Mouse (Mus musculus) midbrain, embryonic 16.5 days (tissue): ENCODE results near the gene Gli1. TPM values are rescaled to one million over a fixed set of nuclear protein-coding genes. Genes with fewer than 3 reads are reported as not detected.

Experiments used
- ATAC-seq: fragments of 200-750 bp; cut with Nextera tagmentation; 2 replicates; pipeline ENCODE4 v1.8.0; 2017; ENCODE audit warnings: moderate TSS enrichment
- H3K27ac ChIP-seq: fragments of 300-500 bp; sonication (generic); 2 replicates; pipeline ENCODE4 v1.5.1; 2014; ENCODE audit warnings: mild to moderate bottlenecking, low read length, mixed read lengths
- H3K27me3 ChIP-seq: fragments of 300-500 bp; sonication (generic); 2 replicates; pipeline ENCODE4 v1.6.1; 2014; ENCODE audit warnings: low read depth, low read length, mixed read lengths; ENCODE audit not compliant: control insufficient read depth, insufficient read depth
- H3K36me3 ChIP-seq: fragments of 300-500 bp; sonication (generic); 2 replicates; pipeline ENCODE4 v1.6.1; 2014; ENCODE audit warnings: mild to moderate bottlenecking, low read length, moderate library complexity, mixed read lengths; ENCODE audit not compliant: control insufficient read depth, insufficient read depth
- H3K4me1 ChIP-seq: fragments of 300-500 bp; sonication (generic); 2 replicates; pipeline ENCODE4 v1.6.1; 2014; ENCODE audit warnings: mild to moderate bottlenecking, low read length, mixed read lengths; ENCODE audit not compliant: control insufficient read depth, insufficient read depth
- H3K4me2 ChIP-seq: fragments of 300-500 bp; sonication (generic); 2 replicates; pipeline ENCODE4 v1.6.1; 2014; ENCODE audit warnings: mild to moderate bottlenecking, low read length, mixed read lengths
- H3K4me3 ChIP-seq: fragments of 300-500 bp; sonication (generic); 2 replicates; pipeline ENCODE4 v1.5.1; 2014; ENCODE audit warnings: low read depth, mild to moderate bottlenecking, low read length, moderate library complexity, mixed read lengths
- H3K9ac ChIP-seq: fragments of 300-500 bp; sonication (generic); 2 replicates; pipeline ENCODE4 v1.6.1; 2014; ENCODE audit warnings: low read depth, low read length, mixed read lengths
- H3K9me3 ChIP-seq: fragments of 300-500 bp; sonication (generic); replicated peaks from 2 replicates; pipeline ENCODE4 v1.6.1; 2014; ENCODE audit warnings: mild to moderate bottlenecking, low read length, mixed read lengths; ENCODE audit not compliant: control insufficient read depth, poor library complexity, severe bottlenecking
- WGBS: fragments of 180-500 bp; shearing (Covaris S2); extraction: QIAGEN DNeasy Blood & Tissue Kit; methylation state at CpG from one replicate; pipeline ENCODE4 v1.1.7; 2014; 5-methylcytosine and 5-hydroxymethylcytosine counted together
- polyA plus RNA-seq: library from polyadenylated mRNA; unstranded; fragments of >200 nt; fragmentation: Nextera tagmentation; extraction: Ambion mirVana; gene quantifications from 2 replicates; pipeline ENCODE4 v1.2.1, GENCODE M21; 2015

Gli1 gene
- polyA plus RNA-seq = 0.92 and 1.3 TPM in 2 replicates

GRCm38 (mm10) chr10:127341891-127342639 lies at the start of gene Gli1:
TSS of gene Gli1 (minus strand) at chr10:127341974.
- Histone ChIP-seq H3K27ac (no peak within 1 kb of the TSS), H3K9me3 (no peaks in the 10 kb centered on the region), H3K27me3 (peaks cover 28% of the 10 kb centered on the region), H3K4me3 (peak within 1 kb of the TSS; percentile 28), H3K4me2 (peak within 1 kb of the TSS; percentile 55), H3K36me3 (no peaks in the 10 kb centered on the region), H3K9ac (no peak within 1 kb of the TSS), H3K4me1 (peaks cover 28% of the 10 kb centered on the region)
- under 1% methylated on average over 29 of the region's 29 CpGs for WGBS
- ATAC-seq = 0 out of 2 replicates have a peak, but pooled peaks have one; percentile 41

GRCm38 (mm10) chr10:127381743-127382134 lies 40.0 kb upstream of the Gli1 start:
- Histone ChIP-seq H3K9ac (no peak overlapping the region), H3K4me2 (peak overlapping the region; percentile 60), H3K4me3 (peak overlapping the region; percentile 80; the same call in 1 of the 2 replicates), H3K4me1 (peaks cover 8% of the 10 kb centered on the region), H3K36me3 (no peaks in the 10 kb centered on the region), H3K9me3 (no peaks in the 10 kb centered on the region), H3K27me3 (no peaks in the 10 kb centered on the region), H3K27ac (no peak overlapping the region)
- WGBS = 62% methylated on average over 2 of the region's 2 CpGs
- no peak for ATAC-seq

GRCm38 (mm10) chr10:127380767-127381742 lies 39.3 kb upstream of the Gli1 start:
- peak overlapping the region; percentile 60 for H3K4me2 ChIP-seq
- no peaks in the 10 kb centered on the region for H3K27me3 ChIP-seq
- H3K9me3 ChIP-seq = no peaks in the 10 kb centered on the region
- WGBS = 1% methylated on average over 15 of the region's 79 CpGs
- H3K4me1 ChIP-seq = peaks cover 8% of the 10 kb centered on the region
- peak overlapping the region; percentile 87 for H3K9ac ChIP-seq
- peak; percentile 75 for ATAC-seq
- peak overlapping the region; percentile 95 for H3K27ac ChIP-seq
- H3K36me3 ChIP-seq = no peaks in the 10 kb centered on the region
- peak overlapping the region; percentile 80 for H3K4me3 ChIP-seq

GRCm38 (mm10) chr10:127380251-127380691 lies 38.5 kb upstream of the Gli1 start, which contains the start of gene R3hdm2:
TSS of gene R3hdm2 (plus strand) at chr10:127380327.
- H3K4me1 ChIP-seq = peaks cover 8% of the 10 kb centered on the region
- H3K4me2 ChIP-seq = peak within 1 kb of the TSS; percentile 78

GRCm38 (mm10) chr10:127379654-127380053 lies 37.9 kb upstream of the Gli1 start:
- H3K36me3 ChIP-seq = no peaks in the 10 kb centered on the region
- H3K27ac ChIP-seq = peak overlapping the region; percentile 95; the same call in 1 of the 2 replicates
- no peaks in the 10 kb centered on the region for H3K27me3 ChIP-seq
- 86% methylated on average over 8 of the region's 8 CpGs for WGBS
- H3K4me1 ChIP-seq = peaks cover 8% of the 10 kb centered on the region
- H3K9ac ChIP-seq = peak overlapping the region; percentile 87
- H3K9me3 ChIP-seq = no peaks in the 10 kb centered on the region
- ATAC-seq = no peak
- H3K4me3 ChIP-seq = peak overlapping the region; percentile 80
- peak overlapping the region; percentile 78 for H3K4me2 ChIP-seq

More at GRCm38 (mm10) chr10:127380251-127380691, 38.5 kb upstream of the Gli1 start, which contains the start of gene R3hdm2:
- peak; percentile 94 for ATAC-seq
- Histone ChIP-seq H3K27me3 (no peaks in the 10 kb centered on the region), H3K9ac (peak within 1 kb of the TSS; percentile 87), H3K9me3 (no peaks in the 10 kb centered on the region), H3K27ac (peak within 1 kb of the TSS; percentile 95), H3K4me3 (peak within 1 kb of the TSS; percentile 80), H3K36me3 (no peaks in the 10 kb centered on the region)
- WGBS = 0% methylated on average over 20 of the region's 53 CpGs

- Histone ChIP-seq H3K27me3 (no peaks in the 10 kb centered on the region), H3K36me3 (no peaks in the 10 kb centered on the region), H3K27ac (no peak overlapping the region), H3K4me3 (no peak overlapping the region), H3K4me2 (no peak overlapping the region), H3K9me3 (no peaks in the 10 kb centered on the region), H3K9ac (no peak overlapping the region), H3K4me1 (peaks cover 8% of the 10 kb centered on the region)
- 71% methylated on average over 3 of the region's 3 CpGs for WGBS
- ATAC-seq = no peak
These were observed 35.9 kb upstream of the Gli1 start for GRCm38 (mm10) chr10:127377700-127378099.

GRCm38 (mm10) chr10:127371023-127371422 lies 29.2 kb upstream of the Gli1 start:
- Histone ChIP-seq H3K4me3 (no peak overlapping the region), H3K27ac (no peak overlapping the region), H3K9me3 (no peaks in the 10 kb centered on the region), H3K4me1 (no peaks in the 10 kb centered on the region), H3K27me3 (no peaks in the 10 kb centered on the region), H3K36me3 (no peaks in the 10 kb centered on the region), H3K9ac (no peak overlapping the region), H3K4me2 (no peak overlapping the region)
- 62% methylated on average over 2 of the region's 2 CpGs for WGBS
- ATAC-seq = no peak

GRCm38 (mm10) chr10:127369834-127370820 lies 28.4 kb upstream of the Gli1 start, which contains the start of gene Inhbc:
TSS of gene Inhbc (minus strand) at chr10:127370431.
- whole genome bisulfite sequencing = 77% methylated on average over 22 of the region's 22 CpGs
- no peaks in the 10 kb centered on the region for H3K9me3 ChIP-seq
- no peak within 1 kb of the TSS for H3K4me2 ChIP-seq
- H3K27ac ChIP-seq = no peak within 1 kb of the TSS
- no peaks in the 10 kb centered on the region for H3K4me1 ChIP-seq
- H3K36me3 ChIP-seq = no peaks in the 10 kb centered on the region
- no peak for ATAC-seq
- H3K4me3 ChIP-seq = no peak within 1 kb of the TSS
- H3K9ac ChIP-seq = no peak within 1 kb of the TSS
- H3K27me3 ChIP-seq = no peaks in the 10 kb centered on the region
